Mouse (Mus musculus): Measurements from ENCODE around the gene Dtx3l.
A peak's percentile ranks its signal among the peaks of the same experiment; 100 is the strongest.

DNA sequence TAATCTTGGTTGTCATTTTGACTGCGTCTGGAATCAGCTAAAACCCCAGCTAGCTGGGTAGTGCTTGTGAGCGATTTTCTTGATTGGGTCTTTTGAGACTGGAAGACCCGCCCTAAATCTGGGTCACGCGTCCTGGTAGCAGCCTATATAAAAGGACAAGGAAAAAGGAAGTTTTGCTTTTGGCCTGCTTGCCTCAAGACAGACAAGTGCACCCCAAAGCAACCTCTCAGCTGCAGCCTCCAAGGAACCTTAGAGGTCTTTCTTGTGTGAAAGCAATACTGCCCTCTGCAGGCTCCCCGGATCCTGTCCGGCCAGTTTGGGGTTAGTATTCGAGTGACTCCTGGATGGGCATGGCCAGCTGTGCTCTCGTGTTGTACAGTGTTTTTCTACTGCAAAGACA, 739 bp upstream of the Dtx3l start:
- TF ChIP-seq CTCF (IDR thresholded peaks at IDR 0.05; ENCODE audit: borderline replicate concordance, insufficient read depth, low read length): 0 out of 2 replicates have a peak, but pooled peaks have one; percentile 10
- peak; percentile 84 for TF ChIP-seq POLR2A (IDR thresholded peaks at IDR 0.05; ENCODE audit: low read depth, low read length)

All from embryonic fibroblast, embryonic 13.5 days (primary cell).